Mouse (Mus musculus) heart, embryonic 15.5 days (tissue): ENCODE results near the gene Tbxa2r. TPM values are rescaled to one million over a fixed set of nuclear protein-coding genes. Genes with fewer than 3 reads are reported as not detected.

Experiments used
- ATAC-seq: fragments of 200-750 bp; cut with Nextera tagmentation; replicated peaks from 2 replicates; pipeline ENCODE4 v1.8.0; 2017; ENCODE audit warnings: low read depth, moderate TSS enrichment; ENCODE audit not compliant: insufficient number of reproducible peaks, insufficient read depth, low FRiP score
- H3K27ac ChIP-seq: fragments of 300-500 bp; sonication (generic); 2 replicates; pipeline ENCODE4 v1.5.1; 2015; ENCODE audit warnings: mild to moderate bottlenecking, inconsistent platforms
- H3K27me3 ChIP-seq: fragments of 300-500 bp; sonication (generic); 2 replicates; pipeline ENCODE4 v1.6.1; 2015; ENCODE audit warnings: inconsistent platforms
- H3K36me3 ChIP-seq: fragments of 300-500 bp; sonication (generic); 2 replicates; pipeline ENCODE4 v1.6.1; 2015; ENCODE audit warnings: mild to moderate bottlenecking, inconsistent platforms
- H3K4me1 ChIP-seq: fragments of 300-500 bp; sonication (generic); replicated peaks from 2 replicates; pipeline ENCODE4 v1.6.1; 2015; ENCODE audit warnings: inconsistent platforms
- H3K4me2 ChIP-seq: fragments of 300-500 bp; sonication (generic); 2 replicates; pipeline ENCODE4 v1.6.1; 2015; ENCODE audit warnings: inconsistent platforms, mild to moderate bottlenecking, moderate library complexity
- H3K4me3 ChIP-seq: fragments of 300-500 bp; sonication (generic); 2 replicates; pipeline ENCODE4 v1.5.1; 2015; ENCODE audit warnings: mild to moderate bottlenecking, inconsistent platforms
- H3K9ac ChIP-seq: fragments of 300-500 bp; sonication (generic); 2 replicates; pipeline ENCODE4 v1.6.1; 2015; ENCODE audit warnings: mild to moderate bottlenecking, inconsistent platforms
- H3K9me3 ChIP-seq: fragments of 300-500 bp; sonication (generic); replicated peaks from 2 replicates; pipeline ENCODE4 v1.6.1; 2016; ENCODE audit warnings: inconsistent platforms
- WGBS: fragments of 180-500 bp; shearing (Covaris S2); methylation state at CpG from one replicate; pipeline ENCODE4 v1.1.7; 2015; ENCODE audit warnings: mixed read lengths; 5-methylcytosine and 5-hydroxymethylcytosine counted together
- polyA plus RNA-seq: library from polyadenylated mRNA; unstranded; fragments of >200 nt; fragmentation: Nextera tagmentation; extraction: Ambion mirVana; gene quantifications from 2 replicates; pipeline ENCODE4 v1.2.1, GENCODE M21; 2015

Tbxa2r gene
- polyA plus RNA-seq, 1 experiment from 2014 or later, result 11.3 TPM

DNA sequence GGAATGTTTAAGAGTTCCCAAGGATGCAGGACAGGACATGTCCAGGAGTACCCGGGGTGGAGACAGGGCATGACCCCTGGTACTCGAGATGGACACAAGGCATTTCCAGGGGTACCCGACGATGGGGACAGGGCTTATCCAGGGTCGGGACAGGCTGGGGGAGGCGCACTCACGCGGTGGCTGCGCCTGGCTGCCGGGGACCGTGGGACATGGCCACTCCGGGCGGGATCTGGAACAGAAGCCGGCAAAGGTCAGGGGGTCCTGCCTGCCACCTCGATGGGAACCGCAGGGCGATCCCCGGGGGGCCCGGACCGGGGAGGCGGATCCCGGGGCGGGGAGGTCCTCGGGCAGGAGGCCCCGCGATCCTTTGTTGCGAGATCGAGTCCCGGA, 21.4 kb downstream of the Tbxa2r start:
- peaks cover 45% of the 10 kb centered on the region for H3K4me1 ChIP-seq
- peak overlapping the region; percentile 73 for H3K4me2 ChIP-seq
- H3K36me3 ChIP-seq, result peaks cover 21% of the 10 kb centered on the region; the same call in 1 of the 2 replicates
- no peak; the same call in 1 of the 2 replicates for ATAC-seq
- H3K27me3 ChIP-seq, result no peaks in the 10 kb centered on the region
- H3K4me3 ChIP-seq, result peak overlapping the region; percentile 73
- WGBS, result under 1% methylated on average over 29 of the region's 29 CpGs
- peak overlapping the region; percentile 90 for H3K9ac ChIP-seq
- no peaks in the 10 kb centered on the region for H3K9me3 ChIP-seq
- H3K27ac ChIP-seq, result peak overlapping the region; percentile 83

- peaks cover 43% of the 10 kb centered on the region for H3K4me1 ChIP-seq
- ATAC-seq, result peak; percentile 94
Measured at GRCm38 (mm10) chr10:81350351-81351063, 22.0 kb downstream of the Tbxa2r start, which contains the start of gene Hmg20b. Gene Hmg20b (minus strand): TSS chr10:81350480.

GRCm38 (mm10) chr10:81351678-81352291, 23.3 kb downstream of the Tbxa2r start:
- Histone ChIP-seq H3K27ac (no peak overlapping the region), H3K4me3 (no peak overlapping the region)

More at GRCm38 (mm10) chr10:81350351-81351063, 22.0 kb downstream of the Tbxa2r start, which contains the start of gene Hmg20b:
- Histone ChIP-seq H3K9me3 (no peaks in the 10 kb centered on the region), H3K4me3 (peak within 1 kb of the TSS; percentile 73), H3K4me2 (peak within 1 kb of the TSS; percentile 73), H3K27me3 (no peaks in the 10 kb centered on the region), H3K27ac (peak within 1 kb of the TSS; percentile 83), H3K36me3 (peaks cover 20% of the 10 kb centered on the region; the same call in 1 of the 2 replicates), H3K9ac (peak within 1 kb of the TSS; percentile 90)
- under 1% methylated on average over 54 of the region's 54 CpGs for WGBS

GRCm38 (mm10) chr10:81354738-81355477, 26.4 kb downstream of the Tbxa2r start:
- H3K9me3 ChIP-seq, result no peaks in the 10 kb centered on the region
- H3K36me3 ChIP-seq, result no peaks in the 10 kb centered on the region
- ATAC-seq, result no peak
- no peak overlapping the region for H3K4me2 ChIP-seq
- H3K4me1 ChIP-seq, result peaks cover 40% of the 10 kb centered on the region
- 64% methylated on average over 9 of the region's 9 CpGs for WGBS
- H3K27me3 ChIP-seq, result no peaks in the 10 kb centered on the region
- H3K9ac ChIP-seq, result no peak overlapping the region
- no peak overlapping the region for H3K4me3 ChIP-seq
- H3K27ac ChIP-seq, result peak overlapping the region; percentile 37; the same call in 1 of the 2 replicates

More at GRCm38 (mm10) chr10:81351678-81352291, 23.3 kb downstream of the Tbxa2r start:
- WGBS, result 18% methylated on average over 9 of the region's 9 CpGs
- no peak overlapping the region for H3K4me2 ChIP-seq
- no peaks in the 10 kb centered on the region for H3K27me3 ChIP-seq
- no peak overlapping the region for H3K9ac ChIP-seq
- peaks cover 44% of the 10 kb centered on the region for H3K4me1 ChIP-seq
- ATAC-seq, result no peak
- no peaks in the 10 kb centered on the region for H3K9me3 ChIP-seq
- peaks cover 7% of the 10 kb centered on the region; the same call in 1 of the 2 replicates for H3K36me3 ChIP-seq

DNA sequence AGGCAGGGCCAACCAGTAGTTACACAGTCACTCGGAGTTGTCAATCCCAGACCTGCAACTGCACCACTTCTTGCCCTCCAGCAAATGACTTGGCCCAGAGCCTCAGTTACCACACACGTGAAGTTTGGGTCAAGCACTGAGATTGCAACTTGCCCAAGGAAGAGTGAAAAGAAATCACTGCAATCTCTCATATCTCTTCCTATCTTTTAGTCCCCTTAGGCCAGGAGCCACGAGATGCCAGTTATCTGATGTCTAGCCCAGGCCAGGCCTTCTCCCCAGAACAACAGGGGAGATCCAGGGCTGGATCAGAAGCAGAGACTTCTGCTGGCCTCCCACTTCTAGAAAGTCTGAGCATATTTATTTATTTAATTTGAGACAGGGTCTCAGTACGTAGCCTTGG, 27.0 kb downstream of the Tbxa2r start:
- H3K4me1 ChIP-seq, result peaks cover 46% of the 10 kb centered on the region
- no peak for ATAC-seq
- no peak overlapping the region for H3K27ac ChIP-seq
- 68% methylated on average over 4 of the region's 4 CpGs for WGBS
- H3K9ac ChIP-seq, result no peak overlapping the region
- no peaks in the 10 kb centered on the region for H3K36me3 ChIP-seq
- H3K4me2 ChIP-seq, result no peak overlapping the region
- H3K4me3 ChIP-seq, result no peak overlapping the region
- H3K9me3 ChIP-seq, result no peaks in the 10 kb centered on the region
- no peaks in the 10 kb centered on the region for H3K27me3 ChIP-seq

DNA sequence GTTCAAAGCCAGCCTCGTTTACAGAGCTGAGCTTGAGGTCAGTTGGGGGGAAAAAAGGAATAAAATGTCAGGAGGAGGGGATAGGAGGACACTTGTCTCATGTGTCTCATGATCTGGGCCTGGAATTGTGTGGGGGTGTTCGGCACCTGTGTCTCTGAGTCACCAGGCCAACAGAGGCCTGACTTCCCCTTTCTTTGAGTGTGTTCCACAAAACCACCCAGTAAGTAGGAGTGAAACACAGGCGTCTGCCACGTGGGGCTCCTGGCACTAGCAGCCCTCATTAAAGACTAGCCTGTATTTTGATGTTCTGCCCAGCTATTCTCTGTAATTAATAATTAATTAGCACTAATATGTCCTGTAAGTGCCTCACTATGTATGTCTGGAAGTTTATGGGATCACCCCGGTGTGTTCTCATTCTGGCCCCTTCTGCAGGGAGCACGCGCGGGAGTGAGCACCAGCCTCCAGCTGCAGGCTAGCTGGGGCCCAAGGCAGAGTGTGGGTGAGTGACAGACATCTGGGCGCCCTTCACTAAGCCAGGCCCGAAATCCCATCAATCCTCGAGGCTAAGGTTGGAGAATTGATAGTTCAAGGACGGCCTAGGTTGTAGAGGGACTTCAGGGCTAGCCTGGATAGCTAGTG, 27.9 kb downstream of the Tbxa2r start:
- ATAC-seq, result no peak
- H3K9ac ChIP-seq, result peak overlapping the region; percentile 8; the same call in 1 of the 2 replicates
- H3K4me3 ChIP-seq, result peak overlapping the region; percentile 95
- no peaks in the 10 kb centered on the region for H3K36me3 ChIP-seq
- peak overlapping the region; percentile 98 for H3K4me2 ChIP-seq
- no peaks in the 10 kb centered on the region for H3K9me3 ChIP-seq
- peak overlapping the region; percentile 46; the same call in 1 of the 2 replicates for H3K27ac ChIP-seq
- WGBS, result 50% methylated on average over 12 of the region's 12 CpGs
- H3K27me3 ChIP-seq, result no peaks in the 10 kb centered on the region
- H3K4me1 ChIP-seq, result peaks cover 49% of the 10 kb centered on the region

DNA sequence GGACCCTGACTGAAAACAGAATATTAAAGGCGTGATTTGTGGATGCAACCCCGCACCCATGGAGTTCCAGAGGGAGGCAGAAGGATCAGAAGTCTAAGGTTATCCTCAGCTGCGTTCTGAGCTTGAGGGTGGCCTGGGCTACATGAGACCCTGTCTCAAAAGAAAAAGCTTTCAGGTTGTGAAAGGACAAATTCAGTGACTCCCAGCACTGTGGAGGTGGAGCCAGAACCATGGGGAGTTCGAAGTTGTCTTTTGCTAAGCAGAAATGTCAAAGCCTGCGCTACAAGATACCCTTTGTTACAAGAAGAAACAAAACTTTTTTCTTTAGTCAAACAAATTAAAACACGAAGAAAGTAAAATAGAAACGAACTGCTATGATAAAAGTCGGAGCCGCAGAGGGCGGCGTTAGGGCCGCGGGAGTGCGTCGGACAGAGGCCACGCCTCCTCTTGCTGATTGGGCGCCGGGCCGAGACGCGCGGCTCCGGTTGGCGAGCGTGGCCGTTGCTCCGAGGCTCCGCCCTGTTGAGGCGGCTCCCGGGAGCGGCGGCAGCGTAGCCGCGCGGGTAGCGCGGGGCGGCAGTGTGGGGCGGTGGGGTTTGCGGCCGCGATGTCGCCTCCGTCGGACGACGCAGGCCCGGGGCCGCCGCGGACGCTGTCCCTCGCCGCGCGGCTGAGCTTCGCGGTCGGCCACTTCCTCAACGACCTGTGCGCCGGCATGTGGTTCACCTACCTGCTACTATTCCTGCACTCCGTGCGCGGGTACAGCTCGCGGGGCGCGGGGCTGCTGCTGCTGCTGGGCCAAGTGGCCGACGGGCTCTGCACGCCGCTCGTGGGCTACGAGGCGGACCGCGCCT, 28.7 kb downstream of the Tbxa2r start, which contains the start of gene Mfsd12:
TSS of gene Mfsd12 (plus strand) at position 501 of the 854 bp plus-strand sequence.
- Histone ChIP-seq H3K36me3 (no peaks in the 10 kb centered on the region), H3K27ac (peak within 1 kb of the TSS; percentile 78), H3K27me3 (no peaks in the 10 kb centered on the region), H3K4me2 (peak within 1 kb of the TSS; percentile 98), H3K9me3 (no peaks in the 10 kb centered on the region), H3K4me3 (peak within 1 kb of the TSS; percentile 95), H3K4me1 (peaks cover 54% of the 10 kb centered on the region), H3K9ac (peak within 1 kb of the TSS; percentile 95)
- peak; percentile 81 for ATAC-seq
- WGBS, result 2% methylated on average over 79 of the region's 79 CpGs

DNA sequence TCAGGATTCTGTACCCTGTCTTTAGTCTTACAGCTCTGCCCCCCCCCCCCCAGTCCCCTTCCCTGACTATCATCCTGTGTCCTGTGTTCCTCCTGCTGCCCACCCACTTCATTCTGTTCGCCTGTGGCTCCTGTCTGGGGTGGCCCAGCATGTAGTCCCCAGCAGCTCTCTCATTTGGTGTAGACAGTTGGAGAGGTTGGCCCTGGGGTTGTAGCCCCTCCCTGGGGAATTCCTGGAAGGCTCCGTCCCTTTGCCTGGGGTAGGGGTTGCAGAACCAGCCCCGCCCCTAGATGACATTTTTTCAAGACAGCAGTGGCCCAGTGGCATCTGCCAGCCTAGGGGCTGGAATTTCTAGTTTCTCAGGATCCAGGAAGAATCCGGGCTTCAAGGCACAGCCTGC, 29.7 kb downstream of the Tbxa2r start:
- Histone ChIP-seq H3K9ac (peak overlapping the region; percentile 95), H3K4me1 (peaks cover 64% of the 10 kb centered on the region), H3K36me3 (no peaks in the 10 kb centered on the region), H3K27ac (peak overlapping the region; percentile 78), H3K4me3 (peak overlapping the region; percentile 95), H3K4me2 (peak overlapping the region; percentile 98), H3K9me3 (no peaks in the 10 kb centered on the region), H3K27me3 (no peaks in the 10 kb centered on the region)
- 14% methylated on average over 4 of the region's 4 CpGs for WGBS
- no peak for ATAC-seq

DNA sequence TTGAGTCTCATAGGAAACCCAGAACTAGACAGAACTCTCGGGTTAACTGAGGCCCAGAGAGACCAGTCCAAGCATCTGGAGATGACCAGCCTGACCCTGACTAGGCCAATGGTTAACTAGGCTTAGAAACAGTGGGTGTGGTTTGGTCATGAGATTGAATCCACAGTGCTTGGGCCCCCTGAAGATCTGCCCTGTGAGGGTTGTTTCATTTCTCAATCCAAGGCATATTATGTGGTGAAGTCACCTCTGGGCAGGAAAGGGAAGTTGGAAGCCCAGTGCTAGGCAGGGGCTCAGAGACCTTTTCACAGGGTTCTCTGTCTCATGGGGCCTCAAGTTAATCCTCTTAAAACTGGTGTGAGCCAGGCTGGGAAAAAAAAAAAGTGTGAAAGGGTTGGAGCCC, 30.3 kb downstream of the Tbxa2r start:
- Histone ChIP-seq H3K9ac (0 out of 2 replicates have a peak overlapping the region, but pooled peaks have one; percentile 95), H3K4me3 (peak overlapping the region; percentile 95), H3K27ac (peak overlapping the region; percentile 78), H3K4me2 (peak overlapping the region; percentile 98), H3K27me3 (no peaks in the 10 kb centered on the region), H3K9me3 (no peaks in the 10 kb centered on the region), H3K4me1 (peaks cover 71% of the 10 kb centered on the region), H3K36me3 (no peaks in the 10 kb centered on the region)
- WGBS, result 63% methylated on average over 1 of the region's 1 CpGs
- no peak for ATAC-seq

- Histone ChIP-seq H3K9me3 (no peaks in the 10 kb centered on the region), H3K9ac (no peak overlapping the region), H3K27ac (0 out of 2 replicates have a peak overlapping the region, but pooled peaks have one; percentile 2), H3K27me3 (no peaks in the 10 kb centered on the region), H3K36me3 (no peaks in the 10 kb centered on the region), H3K4me1 (peaks cover 88% of the 10 kb centered on the region), H3K4me3 (no peak overlapping the region), H3K4me2 (0 out of 2 replicates have a peak overlapping the region, but pooled peaks have one; percentile 2)
- ATAC-seq, result no peak
- 54% methylated on average over 8 of the region's 8 CpGs for WGBS
Measured at GRCm38 (mm10) chr10:81360721-81361120, 32.2 kb downstream of the Tbxa2r start.
